Mouse (Mus musculus) hindbrain, postnatal 0 days (tissue): ENCODE data around the gene Trnau1ap. TPM values are rescaled to one million over a fixed set of nuclear protein-coding genes. Genes with fewer than 3 reads are reported as not detected.
A peak's percentile ranks its signal among the peaks of the same experiment; 100 is the strongest.

Experiments
- ATAC-seq: fragments of 200-750 bp; cut with Nextera tagmentation; 2 replicates; pipeline ENCODE4 v1.8.0; 2017; ENCODE audit warnings: mild to moderate bottlenecking, moderate TSS enrichment, moderate library complexity
- DNase-seq: peaks from one replicate; pipeline ENCODE4 v3.0.0-alpha.2; 2015; ENCODE audit warnings: low spot score
- H3K27ac ChIP-seq: fragments of 300-500 bp; sonication (generic); 2 replicates; pipeline ENCODE4 v1.5.1; 2014; ENCODE audit warnings: mild to moderate bottlenecking
- H3K27me3 ChIP-seq: fragments of 300-500 bp; sonication (generic); 2 replicates; pipeline ENCODE4 v1.6.1; 2014; ENCODE audit warnings: low read length, mixed read lengths; ENCODE audit not compliant: insufficient read depth
- H3K36me3 ChIP-seq: fragments of 300-500 bp; sonication (generic); 2 replicates; pipeline ENCODE4 v1.6.1; 2014; ENCODE audit warnings: low read length, mixed read lengths; ENCODE audit not compliant: insufficient read depth
- H3K4me1 ChIP-seq: fragments of 300-500 bp; sonication (generic); 2 replicates; pipeline ENCODE4 v1.6.1; 2014; ENCODE audit warnings: antibody characterized with exemption, low read length, mixed read lengths; ENCODE audit not compliant: insufficient read depth
- H3K4me2 ChIP-seq: fragments of 300-500 bp; sonication (generic); 2 replicates; pipeline ENCODE4 v1.6.1; 2014; ENCODE audit warnings: low read depth, mild to moderate bottlenecking, low read length, moderate library complexity, mixed read lengths
- H3K4me3 ChIP-seq: fragments of 300-500 bp; sonication (generic); 2 replicates; pipeline ENCODE4 v1.5.1; 2014; ENCODE audit warnings: low read length
- H3K9ac ChIP-seq: fragments of 300-500 bp; sonication (generic); replicated peaks from 2 replicates; pipeline ENCODE4 v1.6.1; 2014; ENCODE audit warnings: mild to moderate bottlenecking, low read length, moderate library complexity, mixed read lengths
- H3K9me3 ChIP-seq: fragments of 300-500 bp; sonication (generic); 2 replicates; pipeline ENCODE4 v1.6.1; 2016; ENCODE audit warnings: low read length, mixed read lengths
- CTCF ChIP-seq: IDR thresholded peaks from 2 replicates; pipeline ENCODE4 v1.5.1; 2016; ENCODE audit warnings: antibody characterized with exemption, control low read depth, low read depth
- WGBS: fragments of 180-500 bp; shearing (Covaris S2); extraction: QIAGEN DNeasy Blood & Tissue Kit; methylation state at CpG from one replicate; pipeline ENCODE4 v1.1.7; 2014; 5-methylcytosine and 5-hydroxymethylcytosine counted together
- polyA plus RNA-seq: library from polyadenylated mRNA; unstranded; fragments of >200 nt; fragmentation: Nextera tagmentation; extraction: Ambion mirVana; gene quantifications from 2 replicates; pipeline ENCODE4 v1.2.1, GENCODE M21; 2015
- total RNA-seq: library from RNA; depleted of rRNA; stranded (reverse); fragments of >200 nt; gene quantifications from 2 replicates; pipeline ENCODE4 v1.2.3, GENCODE M21; 2014

Trnau1ap gene
- total and polyA plus RNA-seq, 2 experiments from 2014 or later: 53.2 to 56.6 TPM

GRCm38 (mm10) chr4:132302939-132303479 lies 26.3 kb downstream of the Trnau1ap start, which contains the start of gene Rab42:
Gene Rab42, minus strand, starts transcription at chr4:132303385.
- Histone ChIP-seq H3K4me2 (peak within 1 kb of the TSS; percentile 62), H3K9ac (peak within 1 kb of the TSS; percentile 53), H3K27me3 (no peaks in the 10 kb centered on the region), H3K36me3 (no peaks in the 10 kb centered on the region), H3K27ac (peak within 1 kb of the TSS; percentile 51), H3K4me3 (peak within 1 kb of the TSS; percentile 43), H3K9me3 (no peaks in the 10 kb centered on the region), H3K4me1 (no peaks in the 10 kb centered on the region)
- WGBS: 1% methylated on average over 31 of the region's 31 CpGs
- TF ChIP-seq CTCF: no peak; the same call in 1 of the 2 replicates
- ATAC-seq (peak; percentile 87), DNase-seq (peak; percentile 71)

- Histone ChIP-seq H3K4me2 (peak overlapping the region; percentile 62), H3K9me3 (no peaks in the 10 kb centered on the region), H3K4me3 (peak overlapping the region; percentile 43), H3K9ac (peak overlapping the region; percentile 53), H3K27ac (peak overlapping the region; percentile 51; the same call in 1 of the 2 replicates), H3K36me3 (no peaks in the 10 kb centered on the region), H3K4me1 (no peaks in the 10 kb centered on the region), H3K27me3 (no peaks in the 10 kb centered on the region)
- ATAC-seq (peak; percentile 37; the same call in 1 of the 2 replicates), DNase-seq (no peak)
- 60% methylated on average over 16 of the region's 16 CpGs for WGBS
- TF ChIP-seq CTCF: no peak
Observed at GRCm38 (mm10) chr4:132301965-132302938, 27.1 kb downstream of the Trnau1ap start.

- WGBS: 65% methylated on average over 6 of the region's 6 CpGs
Observed at GRCm38 (mm10) chr4:132301486-132301885, 27.9 kb downstream of the Trnau1ap start.

GRCm38 (mm10) chr4:132299849-132300248 lies 29.5 kb downstream of the Trnau1ap start:
- TF ChIP-seq CTCF: no peak
- no peaks in the 10 kb centered on the region for H3K27me3 ChIP-seq
- no peak for DNase-seq
- no peaks in the 10 kb centered on the region for H3K36me3 ChIP-seq
- no peak overlapping the region for H3K4me2 ChIP-seq
- no peak overlapping the region for H3K27ac ChIP-seq
- 91% methylated on average over 1 of the region's 1 CpGs for WGBS
- no peak for ATAC-seq
- no peaks in the 10 kb centered on the region for H3K9me3 ChIP-seq
- no peak overlapping the region for H3K9ac ChIP-seq
- no peak overlapping the region for H3K4me3 ChIP-seq
- H3K4me1 ChIP-seq: no peaks in the 10 kb centered on the region

More at GRCm38 (mm10) chr4:132301486-132301885, 27.9 kb downstream of the Trnau1ap start:
- Histone ChIP-seq H3K4me1 (no peaks in the 10 kb centered on the region), H3K4me2 (no peak overlapping the region), H3K27ac (no peak overlapping the region), H3K4me3 (no peak overlapping the region), H3K9ac (no peak overlapping the region), H3K36me3 (no peaks in the 10 kb centered on the region), H3K9me3 (no peaks in the 10 kb centered on the region), H3K27me3 (no peaks in the 10 kb centered on the region)
- ATAC-seq: no peak
- TF ChIP-seq CTCF: no peak
- DNase-seq: no peak

GRCm38 (mm10) chr4:132295696-132296390 lies 33.5 kb downstream of the Trnau1ap start:
- Histone ChIP-seq H3K4me2 (no peak overlapping the region), H3K27me3 (no peaks in the 10 kb centered on the region), H3K36me3 (peaks cover 7% of the 10 kb centered on the region; the same call in 1 of the 2 replicates), H3K27ac (no peak overlapping the region), H3K9me3 (no peaks in the 10 kb centered on the region), H3K4me1 (no peaks in the 10 kb centered on the region), H3K9ac (no peak overlapping the region), H3K4me3 (no peak overlapping the region)
- ATAC-seq: no peak
- 47% methylated on average over 8 of the region's 8 CpGs for WGBS
- TF ChIP-seq CTCF: no peak; the same call in none of the 2 replicates
- no peak for DNase-seq

- no peak overlapping the region for H3K4me3 ChIP-seq
- TF ChIP-seq CTCF: no peak
- no peaks in the 10 kb centered on the region for H3K4me1 ChIP-seq
- no peak for DNase-seq
- H3K9me3 ChIP-seq: no peaks in the 10 kb centered on the region
- H3K27ac ChIP-seq: no peak overlapping the region
- no peak overlapping the region for H3K4me2 ChIP-seq
- 76% methylated on average over 7 of the region's 7 CpGs for WGBS
- peaks cover 11% of the 10 kb centered on the region; the same call in 1 of the 2 replicates for H3K36me3 ChIP-seq
- no peak overlapping the region for H3K9ac ChIP-seq
- no peak for ATAC-seq
- H3K27me3 ChIP-seq: no peaks in the 10 kb centered on the region
Observed at GRCm38 (mm10) chr4:132293682-132294240, 35.6 kb downstream of the Trnau1ap start.
